Mouse (Mus musculus): ENCODE results near the gene Fig4. TPM values are rescaled to one million over a fixed set of nuclear protein-coding genes. Genes with fewer than 3 reads are reported as not detected.

The Fig4 gene
- polyA plus RNA-seq, 1 experiment from 2014 or later = 31.6 TPM

DNA sequence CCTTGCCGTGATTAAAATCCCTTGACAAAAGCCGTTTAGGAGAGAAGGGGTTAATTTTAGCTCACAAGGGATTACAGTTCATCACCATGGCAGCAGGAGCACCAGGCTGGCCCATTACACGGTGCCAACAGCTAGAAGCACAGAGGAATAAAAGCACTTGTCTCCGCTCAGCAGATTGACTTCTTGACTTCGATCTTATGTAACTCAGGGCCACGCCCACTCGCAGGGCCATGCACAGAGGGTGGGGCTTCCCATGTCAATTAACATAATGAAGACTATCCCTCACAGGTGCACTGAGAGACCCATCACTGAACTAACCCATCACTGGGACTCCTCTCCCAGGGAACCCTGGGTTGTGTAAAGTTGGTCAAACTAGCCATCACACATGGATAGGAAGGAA is 7.9 kb downstream of the Fig4 start:
- H3K27me3 ChIP-seq (ENCODE audit: control insufficient read depth, insufficient read depth, low read depth, low read length) = no peaks in the 10 kb centered on the region
- H3K36me3 ChIP-seq (ENCODE audit: control insufficient read depth, insufficient read depth, low read length) = no peaks in the 10 kb centered on the region
- no peak overlapping the region; the same call in 1 of the 2 replicates for H3K4me3 ChIP-seq (ENCODE audit: low read depth, low read length)
- ATAC-seq = peak; percentile 77
- H3K27ac ChIP-seq (ENCODE audit: low read length) = no peak overlapping the region
- H3K4me1 ChIP-seq (ENCODE audit: control insufficient read depth, insufficient read depth, low read length) = peaks cover 10% of the 10 kb centered on the region; the same call in 1 of the 2 replicates
- H3K9ac ChIP-seq (ENCODE audit: low read depth, low read length) = no peak overlapping the region
- 14% methylated on average over 7 of the region's 7 CpGs for WGBS
- no peaks in the 10 kb centered on the region for H3K9me3 ChIP-seq (replicated peaks; ENCODE audit: control insufficient read depth, low read length, poor library complexity, severe bottlenecking)
- peak overlapping the region; percentile 38 for H3K4me2 ChIP-seq (ENCODE audit: low read length)

DNA sequence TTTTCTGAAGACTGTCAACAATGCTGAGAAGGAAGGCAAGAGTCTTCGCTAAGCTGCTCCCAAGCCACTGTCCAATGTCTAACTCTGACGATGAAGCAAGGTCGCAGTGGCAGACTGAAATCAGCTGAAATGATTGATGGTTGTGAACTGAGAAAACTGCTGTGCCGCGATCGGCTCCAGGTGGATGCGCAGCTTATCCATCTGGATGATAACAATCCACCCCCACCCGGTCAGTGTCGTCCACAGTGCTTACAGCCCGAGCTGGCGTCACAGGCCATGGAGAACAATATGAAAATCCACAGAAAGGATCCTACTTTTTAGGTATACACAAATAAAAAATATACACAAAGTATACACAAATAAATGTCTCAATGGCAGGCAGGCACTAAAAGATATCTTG is 8.3 kb downstream of the Fig4 start:
- Histone ChIP-seq H3K4me3 (ENCODE audit: low read depth, low read length) (no peak overlapping the region), H3K27ac (ENCODE audit: low read length) (no peak overlapping the region)
- ATAC-seq = peak; percentile 66; the same call in 1 of the 2 replicates

DNA sequence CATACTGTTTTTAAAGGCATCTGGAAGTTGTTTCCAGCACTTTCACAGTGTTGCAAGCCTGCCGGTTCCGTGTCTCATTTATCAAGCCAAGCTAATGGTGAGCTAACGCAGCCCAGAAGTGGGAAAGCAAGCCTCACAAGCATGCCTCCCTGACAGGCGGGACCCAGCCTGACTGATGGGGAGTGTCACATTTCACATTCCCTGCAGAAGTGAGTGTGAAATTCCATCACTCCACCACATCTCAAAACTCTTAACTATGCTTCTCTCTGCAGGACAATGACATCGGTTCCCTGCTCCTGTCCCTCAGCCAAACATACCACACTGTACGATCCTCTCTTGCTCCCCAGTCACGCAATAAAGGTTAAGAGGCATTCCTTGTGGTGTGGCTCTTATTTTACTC is 10.0 kb downstream of the Fig4 start:
- Histone ChIP-seq H3K4me2 (ENCODE audit: low read length) (no peak overlapping the region), H3K9me3 (replicated peaks; ENCODE audit: control insufficient read depth, low read length, poor library complexity, severe bottlenecking) (no peaks in the 10 kb centered on the region), H3K27ac (ENCODE audit: low read length) (no peak overlapping the region), H3K36me3 (ENCODE audit: control insufficient read depth, insufficient read depth, low read length) (no peaks in the 10 kb centered on the region), H3K4me3 (ENCODE audit: low read depth, low read length) (no peak overlapping the region), H3K9ac (ENCODE audit: low read depth, low read length) (no peak overlapping the region), H3K4me1 (ENCODE audit: control insufficient read depth, insufficient read depth, low read length) (peaks cover 16% of the 10 kb centered on the region; the same call in 1 of the 2 replicates), H3K27me3 (ENCODE audit: control insufficient read depth, insufficient read depth, low read depth, low read length) (no peaks in the 10 kb centered on the region)
- 41% methylated on average over 7 of the region's 7 CpGs for WGBS
- no peak for ATAC-seq

More for the DNA sequence above, 8.3 kb downstream of the Fig4 start:
- H3K9ac ChIP-seq (ENCODE audit: low read depth, low read length) = peak overlapping the region; percentile 38
- H3K27me3 ChIP-seq (ENCODE audit: control insufficient read depth, insufficient read depth, low read depth, low read length) = no peaks in the 10 kb centered on the region
- peaks cover 10% of the 10 kb centered on the region; the same call in 1 of the 2 replicates for H3K4me1 ChIP-seq (ENCODE audit: control insufficient read depth, insufficient read depth, low read length)
- 52% methylated on average over 11 of the region's 11 CpGs for WGBS
- H3K36me3 ChIP-seq (ENCODE audit: control insufficient read depth, insufficient read depth, low read length) = no peaks in the 10 kb centered on the region
- H3K4me2 ChIP-seq (ENCODE audit: low read length) = peak overlapping the region; percentile 38
- H3K9me3 ChIP-seq (replicated peaks; ENCODE audit: control insufficient read depth, low read length, poor library complexity, severe bottlenecking) = no peaks in the 10 kb centered on the region

DNA sequence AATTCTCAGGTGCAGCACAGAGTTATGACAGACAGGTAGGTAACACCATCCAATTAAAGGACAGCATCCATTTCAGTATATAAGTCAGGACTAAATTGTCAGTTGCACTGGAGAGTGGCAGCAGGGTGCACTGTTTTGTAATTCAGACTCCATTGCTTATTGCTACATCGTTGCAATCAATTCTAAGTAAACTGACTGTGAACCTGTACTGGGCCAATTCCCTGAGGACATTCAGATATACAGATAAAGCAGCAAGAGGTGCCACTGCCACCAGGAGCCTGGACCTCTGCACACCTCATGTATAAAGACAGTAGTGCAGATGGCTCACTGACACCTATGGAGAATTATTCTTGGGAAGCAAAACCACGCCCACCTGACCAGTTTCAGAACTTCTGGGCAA is 12.0 kb downstream of the Fig4 start:
- H3K27ac ChIP-seq (ENCODE audit: low read length) = no peak overlapping the region
- WGBS = 84% methylated on average over 2 of the region's 2 CpGs
- H3K36me3 ChIP-seq (ENCODE audit: control insufficient read depth, insufficient read depth, low read length) = no peaks in the 10 kb centered on the region
- ATAC-seq = no peak
- no peak overlapping the region for H3K4me3 ChIP-seq (ENCODE audit: low read depth, low read length)
- H3K27me3 ChIP-seq (ENCODE audit: control insufficient read depth, insufficient read depth, low read depth, low read length) = no peaks in the 10 kb centered on the region
- H3K9ac ChIP-seq (ENCODE audit: low read depth, low read length) = no peak overlapping the region
- H3K9me3 ChIP-seq (replicated peaks; ENCODE audit: control insufficient read depth, low read length, poor library complexity, severe bottlenecking) = no peaks in the 10 kb centered on the region
- peaks cover 16% of the 10 kb centered on the region; the same call in 1 of the 2 replicates for H3K4me1 ChIP-seq (ENCODE audit: control insufficient read depth, insufficient read depth, low read length)
- no peak overlapping the region for H3K4me2 ChIP-seq (ENCODE audit: low read length)

DNA sequence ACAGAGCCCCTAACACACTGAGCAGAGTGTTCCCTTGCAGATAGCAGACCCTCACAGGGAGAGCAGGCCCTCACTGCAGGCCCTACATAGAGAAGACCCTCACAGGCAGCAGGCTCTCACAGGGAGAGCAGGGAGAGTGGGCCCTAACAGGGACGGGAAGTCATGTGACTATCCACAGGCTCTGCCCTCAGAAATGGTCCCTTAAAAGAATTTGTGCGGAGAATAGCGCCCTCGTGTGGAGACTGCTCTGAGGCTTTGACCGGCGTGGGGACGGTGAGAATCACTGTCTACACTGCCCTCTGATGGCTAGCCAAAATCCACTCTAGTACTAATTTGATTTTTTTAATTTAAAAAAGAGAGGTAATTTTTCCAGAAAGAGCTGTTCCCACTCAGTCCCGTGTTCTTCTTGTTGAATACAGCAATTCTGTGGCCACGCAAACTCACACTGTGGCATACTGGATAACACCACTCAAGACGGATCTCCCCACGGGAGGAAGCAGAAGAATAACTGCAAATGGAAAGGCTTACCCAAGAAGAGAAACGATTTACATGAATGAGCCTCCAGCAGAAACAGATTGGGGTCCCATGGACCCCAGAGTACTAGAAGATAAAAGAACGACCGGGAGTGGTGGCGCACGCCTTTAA is 14.2 kb downstream of the Fig4 start:
- Histone ChIP-seq H3K27ac (ENCODE audit: low read length) (0 out of 2 replicates have a peak overlapping the region, but pooled peaks have one; percentile 35), H3K4me3 (ENCODE audit: low read depth, low read length) (no peak overlapping the region), H3K9me3 (replicated peaks; ENCODE audit: control insufficient read depth, low read length, poor library complexity, severe bottlenecking) (no peaks in the 10 kb centered on the region), H3K4me1 (ENCODE audit: control insufficient read depth, insufficient read depth, low read length) (peaks cover 6% of the 10 kb centered on the region; the same call in 1 of the 2 replicates), H3K4me2 (ENCODE audit: low read length) (peak overlapping the region; percentile 26; the same call in 1 of the 2 replicates), H3K27me3 (ENCODE audit: control insufficient read depth, insufficient read depth, low read depth, low read length) (no peaks in the 10 kb centered on the region), H3K9ac (ENCODE audit: low read depth, low read length) (0 out of 2 replicates have a peak overlapping the region, but pooled peaks have one; percentile 36), H3K36me3 (ENCODE audit: control insufficient read depth, insufficient read depth, low read length) (peaks cover 3% of the 10 kb centered on the region; the same call in 1 of the 2 replicates)
- 30% methylated on average over 16 of the region's 16 CpGs for WGBS
- ATAC-seq = peak; percentile 92

DNA sequence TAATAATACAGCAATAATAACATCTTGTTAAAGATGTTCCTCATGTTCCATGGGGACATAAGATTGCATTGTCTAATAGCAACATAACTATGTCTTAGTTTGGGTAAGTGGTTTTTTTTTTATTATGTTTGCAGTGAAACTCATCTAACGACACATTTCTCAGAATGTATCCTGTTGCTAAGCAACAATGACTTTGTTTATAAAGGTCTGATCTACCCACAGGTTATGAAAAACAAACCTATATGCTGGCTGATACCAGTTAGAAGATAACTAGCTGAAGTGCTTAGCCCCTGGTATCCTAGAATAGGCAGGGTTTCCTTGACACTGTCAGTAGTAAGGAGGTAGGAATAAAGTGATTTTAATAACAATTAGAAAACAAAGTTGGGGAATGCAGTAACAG is 15.0 kb downstream of the Fig4 start:
- 59% methylated on average over 1 of the region's 1 CpGs for WGBS
- Histone ChIP-seq H3K4me2 (ENCODE audit: low read length) (no peak overlapping the region), H3K27ac (ENCODE audit: low read length) (no peak overlapping the region), H3K9me3 (replicated peaks; ENCODE audit: control insufficient read depth, low read length, poor library complexity, severe bottlenecking) (no peaks in the 10 kb centered on the region), H3K4me3 (ENCODE audit: low read depth, low read length) (no peak overlapping the region), H3K36me3 (ENCODE audit: control insufficient read depth, insufficient read depth, low read length) (peaks cover 5% of the 10 kb centered on the region; the same call in 1 of the 2 replicates), H3K27me3 (ENCODE audit: control insufficient read depth, insufficient read depth, low read depth, low read length) (no peaks in the 10 kb centered on the region), H3K4me1 (ENCODE audit: control insufficient read depth, insufficient read depth, low read length) (peaks cover 6% of the 10 kb centered on the region; the same call in 1 of the 2 replicates), H3K9ac (ENCODE audit: low read depth, low read length) (no peak overlapping the region)
- ATAC-seq = no peak

DNA sequence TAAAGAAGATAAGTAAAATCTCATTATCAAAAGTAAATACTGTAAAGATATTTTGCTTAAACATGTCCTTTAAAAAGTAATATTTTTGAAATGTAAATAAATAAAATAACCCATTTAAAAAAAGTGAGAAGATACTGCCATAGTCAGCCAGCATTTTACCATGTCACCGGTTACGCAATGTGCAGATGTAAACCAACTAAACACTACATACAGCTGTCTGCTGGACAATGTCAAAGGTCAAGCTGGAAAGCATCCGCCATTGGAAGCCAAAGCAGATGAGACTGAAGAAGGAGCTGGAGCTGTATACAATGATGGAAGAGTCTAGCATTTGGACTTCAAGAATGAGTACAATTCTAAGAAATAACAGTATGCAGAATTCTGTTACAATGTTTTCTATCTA is 15.4 kb downstream of the Fig4 start:
- Histone ChIP-seq H3K27me3 (ENCODE audit: control insufficient read depth, insufficient read depth, low read depth, low read length) (no peaks in the 10 kb centered on the region), H3K9ac (ENCODE audit: low read depth, low read length) (no peak overlapping the region), H3K27ac (ENCODE audit: low read length) (no peak overlapping the region), H3K4me2 (ENCODE audit: low read length) (no peak overlapping the region), H3K36me3 (ENCODE audit: control insufficient read depth, insufficient read depth, low read length) (peaks cover 5% of the 10 kb centered on the region; the same call in 1 of the 2 replicates), H3K4me1 (ENCODE audit: control insufficient read depth, insufficient read depth, low read length) (peaks cover 6% of the 10 kb centered on the region; the same call in 1 of the 2 replicates), H3K9me3 (replicated peaks; ENCODE audit: control insufficient read depth, low read length, poor library complexity, severe bottlenecking) (no peaks in the 10 kb centered on the region), H3K4me3 (ENCODE audit: low read depth, low read length) (no peak overlapping the region)
- WGBS = 90% methylated on average over 3 of the region's 3 CpGs
- ATAC-seq = no peak

DNA sequence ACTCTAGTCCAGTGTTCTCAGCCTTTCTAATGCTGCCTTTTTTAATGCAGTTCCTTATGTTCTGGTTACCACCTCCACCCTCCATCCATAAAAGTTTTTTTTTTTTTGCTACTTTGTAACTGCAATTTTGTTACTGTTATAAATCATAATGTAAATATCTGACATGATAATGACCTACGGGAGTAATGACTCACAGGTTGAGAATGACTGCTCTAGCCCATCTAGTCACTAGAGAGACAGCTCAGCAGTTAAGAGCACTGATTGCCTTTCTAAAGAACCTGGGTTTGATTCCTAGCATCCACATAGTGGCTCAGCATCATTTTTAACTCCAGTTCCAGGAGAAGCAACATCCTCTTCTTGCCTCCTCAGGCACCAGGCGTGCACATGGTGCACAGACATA is 21.0 kb downstream of the Fig4 start:
- Histone ChIP-seq H3K4me2 (ENCODE audit: low read length) (no peak overlapping the region), H3K27me3 (ENCODE audit: control insufficient read depth, insufficient read depth, low read depth, low read length) (no peaks in the 10 kb centered on the region), H3K9ac (ENCODE audit: low read depth, low read length) (no peak overlapping the region), H3K4me1 (ENCODE audit: control insufficient read depth, insufficient read depth, low read length) (no peaks in the 10 kb centered on the region), H3K4me3 (ENCODE audit: low read depth, low read length) (no peak overlapping the region), H3K27ac (ENCODE audit: low read length) (no peak overlapping the region), H3K36me3 (ENCODE audit: control insufficient read depth, insufficient read depth, low read length) (peaks cover 5% of the 10 kb centered on the region; the same call in 1 of the 2 replicates), H3K9me3 (replicated peaks; ENCODE audit: control insufficient read depth, low read length, poor library complexity, severe bottlenecking) (no peaks in the 10 kb centered on the region)
- 92% methylated on average over 2 of the region's 2 CpGs for WGBS
- ATAC-seq = no peak

DNA sequence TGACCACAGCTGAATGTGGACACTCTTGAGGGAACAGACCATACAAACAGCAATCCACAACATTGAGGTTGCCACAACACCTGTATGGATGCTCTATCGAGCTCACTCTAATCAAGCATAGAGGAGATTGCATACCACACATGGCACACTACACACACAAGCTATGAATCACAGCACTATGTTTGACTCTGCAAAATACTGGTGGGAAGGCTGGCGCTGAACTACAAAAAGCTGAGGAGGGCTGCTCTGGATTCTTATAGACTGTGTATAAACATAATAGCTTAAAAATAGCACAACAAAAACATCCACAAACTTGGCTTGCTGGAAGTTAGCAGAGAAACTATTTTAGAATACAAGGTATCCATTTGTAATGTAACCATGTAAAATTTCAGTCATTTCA is 22.3 kb downstream of the Fig4 start:
- H3K36me3 ChIP-seq (ENCODE audit: control insufficient read depth, insufficient read depth, low read length) = peaks cover 5% of the 10 kb centered on the region; the same call in 1 of the 2 replicates
- ATAC-seq = no peak
- no peaks in the 10 kb centered on the region for H3K27me3 ChIP-seq (ENCODE audit: control insufficient read depth, insufficient read depth, low read depth, low read length)
- no peak overlapping the region for H3K4me2 ChIP-seq (ENCODE audit: low read length)
- H3K9me3 ChIP-seq (replicated peaks; ENCODE audit: control insufficient read depth, low read length, poor library complexity, severe bottlenecking) = no peaks in the 10 kb centered on the region
- no peaks in the 10 kb centered on the region for H3K4me1 ChIP-seq (ENCODE audit: control insufficient read depth, insufficient read depth, low read length)
- no peak overlapping the region for H3K27ac ChIP-seq (ENCODE audit: low read length)
- H3K9ac ChIP-seq (ENCODE audit: low read depth, low read length) = no peak overlapping the region
- no peak overlapping the region for H3K4me3 ChIP-seq (ENCODE audit: low read depth, low read length)
- WGBS = 92% methylated on average over 2 of the region's 2 CpGs

All from midbrain, embryonic 16.5 days (tissue).